Mouse (Mus musculus): Measurements from ENCODE around the gene Exoc3. TPM values are rescaled to one million over a fixed set of nuclear protein-coding genes. Genes with fewer than 3 reads are reported as not detected.

The Exoc3 gene
- polyA plus RNA-seq, 2 experiments, result 10.4 to 31.0 TPM

DNA sequence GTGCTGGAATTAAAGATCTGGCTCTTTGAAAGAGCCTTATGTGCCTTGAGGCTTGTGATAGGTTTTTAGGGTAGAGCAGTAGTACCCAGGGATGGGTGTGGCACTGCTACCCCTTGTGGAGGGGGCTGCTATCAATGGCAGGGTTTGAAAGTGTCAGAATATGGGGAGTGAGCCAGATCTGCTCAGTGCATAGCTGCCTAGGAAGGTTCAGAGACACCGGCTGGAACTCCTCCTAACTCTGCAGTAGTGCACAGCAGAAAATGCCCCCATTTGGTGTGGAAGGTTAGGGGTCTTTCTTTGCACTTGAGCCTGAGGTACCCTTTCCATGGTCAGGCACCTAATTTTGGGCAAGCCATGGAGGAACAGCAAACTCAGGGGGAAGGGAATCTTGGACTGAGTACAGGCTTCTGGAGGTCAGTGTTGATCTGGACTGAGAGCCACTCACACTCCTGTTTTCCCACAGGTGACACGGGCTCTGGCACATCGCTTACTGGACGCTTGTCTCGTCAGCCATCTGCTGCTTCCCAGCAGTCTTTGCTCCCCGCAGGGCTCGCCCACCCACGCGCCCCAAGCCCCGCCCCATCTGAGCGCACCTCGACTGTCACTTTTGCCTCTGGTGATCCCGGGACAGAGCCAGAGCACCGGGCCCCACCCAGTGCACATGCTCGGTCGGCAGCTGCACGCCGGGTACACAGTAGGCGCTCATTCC, 42.0 kb downstream of the Exoc3 start:
- DNase-seq (ENCODE audit: low read depth in 3 of 3, low spot score in 3 of 3) (peak; percentile 37 to 56 (median 45)), ATAC-seq (ENCODE audit: insufficient read depth) (peak; percentile 82)
- H3K27me3 ChIP-seq (ENCODE audit: control insufficient read depth, insufficient read depth, low read length), result no peaks in the 10 kb centered on the region
- peak overlapping the region; percentile 68 for H3K4me2 ChIP-seq (ENCODE audit: low read depth)
- peak overlapping the region; percentile 40 for H3K9ac ChIP-seq (replicated peaks)
- TF ChIP-seq EP300 (IDR thresholded peaks at IDR 0.05; ENCODE audit: low read depth) (no peak), CTCF (IDR thresholded peaks at IDR 0.05; ENCODE audit: low read depth) (no peak)
- no peaks in the 10 kb centered on the region for H3K9me3 ChIP-seq (ENCODE audit: control insufficient read depth, low read length)
- H3K4me3 ChIP-seq (ENCODE audit: insufficient read depth in 1 of 2, low read depth in 2 of 2, low read length in 2 of 2), result peak overlapping the region; percentile 41 to 42
- 7% methylated on average over 19 of the region's 19 CpGs for WGBS (ENCODE audit: insufficient replicate concordance)
- no peaks in the 10 kb centered on the region; the same call in 1 of the 2 replicates for H3K36me3 ChIP-seq (replicated peaks; ENCODE audit: control insufficient read depth, insufficient read depth, low read depth)
- peaks cover 0 to 9% of the 10 kb centered on the region in 2 experiments; a peak in 2 of 4 replicates for H3K4me1 ChIP-seq (replicated peaks; ENCODE audit: control insufficient read depth in 2 of 2, insufficient read depth in 2 of 2, low read length in 1 of 2)
- H3K27ac ChIP-seq, result no peak overlapping the region

DNA sequence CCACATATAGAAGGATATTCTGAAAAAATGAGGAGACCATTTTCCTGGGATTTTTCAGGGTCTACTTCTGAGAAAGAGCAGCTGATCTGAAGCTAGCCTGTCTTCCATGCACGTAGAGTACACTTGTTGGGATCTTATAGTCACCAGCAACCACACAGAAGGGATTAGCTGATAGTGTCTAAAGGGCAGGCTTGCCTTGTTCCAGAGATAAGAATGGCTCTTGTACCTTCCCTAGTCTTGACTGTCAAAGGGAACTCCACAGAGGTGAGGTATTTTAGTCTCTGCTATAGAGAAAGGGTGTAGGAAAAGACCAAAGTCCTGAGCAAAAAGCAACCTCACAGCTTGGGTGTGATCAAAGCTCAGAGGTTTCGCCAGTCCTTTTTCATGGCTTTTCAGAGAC, 61.2 kb downstream of the Exoc3 start:
- TF ChIP-seq EP300 (IDR thresholded peaks at IDR 0.05; ENCODE audit: low read depth), result no peak
- no peak for TF ChIP-seq CTCF (IDR thresholded peaks at IDR 0.05; ENCODE audit: low read depth)
- 48% methylated on average over 2 of the region's 2 CpGs for WGBS (ENCODE audit: insufficient replicate concordance)
- Histone ChIP-seq H3K27ac (no peak overlapping the region), H3K9ac (replicated peaks) (no peak overlapping the region), H3K4me2 (ENCODE audit: low read depth) (no peak overlapping the region), H3K4me3 (ENCODE audit: insufficient read depth in 1 of 2, low read depth in 2 of 2, low read length in 2 of 2) (no peak overlapping the region), H3K36me3 (replicated peaks; ENCODE audit: control insufficient read depth, insufficient read depth, low read depth) (no peaks in the 10 kb centered on the region), H3K9me3 (ENCODE audit: control insufficient read depth, low read length) (no peaks in the 10 kb centered on the region), H3K4me1 (replicated peaks; ENCODE audit: control insufficient read depth in 2 of 2, insufficient read depth in 2 of 2, low read length in 1 of 2) (peaks cover 0 to 3% of the 10 kb centered on the region in 2 experiments; a peak in 1 of 4 replicates), H3K27me3 (ENCODE audit: control insufficient read depth, insufficient read depth, low read length) (no peaks in the 10 kb centered on the region)
- ATAC-seq (ENCODE audit: insufficient read depth), result peak; percentile 70; the same call in 1 of the 2 replicates
- peak in 2 of 3 experiments; percentile 12 to 17 for DNase-seq (ENCODE audit: low read depth in 3 of 3, low spot score in 3 of 3)

DNA sequence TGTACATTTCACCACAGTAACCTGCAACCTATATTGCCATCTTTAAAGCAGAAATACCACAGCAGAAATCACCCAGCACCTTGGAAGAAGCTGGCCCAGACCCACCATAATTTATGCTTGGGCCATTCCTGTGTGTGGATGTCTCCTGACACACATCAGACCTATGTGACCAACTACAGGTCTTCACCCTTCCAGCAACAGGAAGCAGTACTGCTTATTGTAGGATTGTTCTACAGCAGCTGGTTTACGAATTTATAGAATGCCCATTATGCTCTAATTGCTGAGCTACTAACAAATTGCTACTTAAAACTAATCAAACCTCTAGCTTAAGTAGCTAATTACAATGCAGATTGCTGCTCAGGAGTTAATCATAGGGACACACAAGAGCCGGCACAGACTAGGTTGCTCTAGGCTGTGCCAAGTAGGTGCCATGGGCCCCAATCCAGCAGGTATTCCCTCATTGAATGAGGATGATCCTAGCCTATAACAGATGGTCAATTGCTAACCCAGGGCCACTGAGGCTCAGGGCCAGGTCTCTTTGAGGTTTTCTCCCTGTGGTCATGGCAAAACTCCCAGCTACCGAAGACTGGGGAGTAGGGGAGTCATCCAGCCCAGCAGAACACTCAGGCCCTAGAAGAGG, 62.4 kb downstream of the Exoc3 start:
- no peak overlapping the region for H3K4me2 ChIP-seq (ENCODE audit: low read depth)
- 54% methylated on average over 3 of the region's 3 CpGs for WGBS (ENCODE audit: insufficient replicate concordance)
- no peak overlapping the region for H3K9ac ChIP-seq (replicated peaks)
- no peak overlapping the region for H3K4me3 ChIP-seq (ENCODE audit: insufficient read depth in 1 of 2, low read depth in 2 of 2, low read length in 2 of 2)
- H3K4me1 ChIP-seq (replicated peaks; ENCODE audit: control insufficient read depth in 2 of 2, insufficient read depth in 2 of 2, low read length in 1 of 2), result peaks cover 0 to 3% of the 10 kb centered on the region in 2 experiments; a peak in 1 of 4 replicates
- H3K36me3 ChIP-seq (replicated peaks; ENCODE audit: control insufficient read depth, insufficient read depth, low read depth), result no peaks in the 10 kb centered on the region
- DNase-seq (ENCODE audit: low read depth in 3 of 3, low spot score in 3 of 3) (no peak), ATAC-seq (ENCODE audit: insufficient read depth) (no peak)
- H3K27ac ChIP-seq, result no peak overlapping the region
- no peaks in the 10 kb centered on the region for H3K9me3 ChIP-seq (ENCODE audit: control insufficient read depth, low read length)
- no peak for TF ChIP-seq EP300 (IDR thresholded peaks at IDR 0.05; ENCODE audit: low read depth)
- no peak for TF ChIP-seq CTCF (IDR thresholded peaks at IDR 0.05; ENCODE audit: low read depth)
- no peaks in the 10 kb centered on the region for H3K27me3 ChIP-seq (ENCODE audit: control insufficient read depth, insufficient read depth, low read length)

- H3K27ac ChIP-seq, result no peak overlapping the region
- no peak overlapping the region for H3K9ac ChIP-seq (replicated peaks)
- no peak for TF ChIP-seq CTCF (IDR thresholded peaks at IDR 0.05; ENCODE audit: low read depth)
- TF ChIP-seq EP300 (IDR thresholded peaks at IDR 0.05; ENCODE audit: low read depth), result no peak
- no peaks in the 10 kb centered on the region for H3K36me3 ChIP-seq (replicated peaks; ENCODE audit: control insufficient read depth, insufficient read depth, low read depth)
- H3K4me3 ChIP-seq (ENCODE audit: insufficient read depth in 1 of 2, low read depth in 2 of 2, low read length in 2 of 2), result no peak overlapping the region
- no peak for ATAC-seq (ENCODE audit: insufficient read depth)
- DNase-seq (ENCODE audit: low read depth in 3 of 3, low spot score in 3 of 3), result no peak
- WGBS (ENCODE audit: insufficient replicate concordance), result 53% methylated on average over 7 of the region's 7 CpGs
- no peak overlapping the region for H3K4me2 ChIP-seq (ENCODE audit: low read depth)
- no peaks in the 10 kb centered on the region for H3K9me3 ChIP-seq (ENCODE audit: control insufficient read depth, low read length)
- no peaks in the 10 kb centered on the region for H3K27me3 ChIP-seq (ENCODE audit: control insufficient read depth, insufficient read depth, low read length)
- H3K4me1 ChIP-seq (replicated peaks; ENCODE audit: control insufficient read depth in 2 of 2, insufficient read depth in 2 of 2, low read length in 1 of 2), result peaks cover 0 to 3% of the 10 kb centered on the region in 2 experiments; a peak in 1 of 4 replicates
Measured at GRCm38 (mm10) chr13:74144120-74144884, 64.2 kb downstream of the Exoc3 start.
